Mouse (Mus musculus) common myeloid progenitor, adult 5-6 weeks (primary cell): Measurements from ENCODE around the gene Arf3. TPM values are rescaled to one million over a fixed set of nuclear protein-coding genes. Genes with fewer than 3 reads are reported as not detected.

ENCODE experiments used
- ATAC-seq: replicated peaks from 2 replicates; pipeline ENCODE4 v1.8.0; 2016; ENCODE audit warnings: low read depth, mild to moderate bottlenecking, moderate TSS enrichment, inconsistent platforms; ENCODE audit not compliant: poor library complexity, severe bottlenecking
- total RNA-seq: library from RNA; stranded (forward); fragments of 200-1000, 187-1606 nt; gene quantifications from 2 replicates; pipeline ENCODE4 v1.2.3, GENCODE M21; 2017

The Arf3 gene
- total RNA-seq, 1 experiment from 2014 or later: 32.8 TPM

- peak; percentile 80 for ATAC-seq
These were observed 35.3 kb downstream of the Arf3 start, which contains the start of gene Fkbp11 for GRCm38 (mm10) chr15:98727443-98728321. Fkbp11 (minus strand) TSS chr15:98728198.

- no peak for ATAC-seq
These were observed 36.3 kb downstream of the Arf3 start for GRCm38 (mm10) chr15:98726746-98727145.

GRCm38 (mm10) chr15:98726079-98726478, 36.9 kb downstream of the Arf3 start:
- no peak for ATAC-seq

- no peak for ATAC-seq
These were observed 38.6 kb downstream of the Arf3 start for GRCm38 (mm10) chr15:98724441-98724840.

- peak; percentile 77 for ATAC-seq
These were observed 40.2 kb downstream of the Arf3 start for GRCm38 (mm10) chr15:98722854-98723253.

GRCm38 (mm10) chr15:98722191-98722590, 40.8 kb downstream of the Arf3 start:
- no peak for ATAC-seq

- no peak for ATAC-seq
These were observed 45.7 kb downstream of the Arf3 start for GRCm38 (mm10) chr15:98717301-98717700.

- no peak for ATAC-seq
These were observed 48.8 kb downstream of the Arf3 start for GRCm38 (mm10) chr15:98714230-98714652.

- peak; percentile 73 for ATAC-seq
These were observed 52.6 kb downstream of the Arf3 start for GRCm38 (mm10) chr15:98710442-98710841.

GRCm38 (mm10) chr15:98707766-98708372, 55.1 kb downstream of the Arf3 start, which contains the start of gene Ccdc65:
Ccdc65 (plus strand) TSS chr15:98708207.
- ATAC-seq: peak; percentile 90

- ATAC-seq: no peak
These were observed 58.7 kb downstream of the Arf3 start for GRCm38 (mm10) chr15:98704312-98704711.

- ATAC-seq: peak; percentile 99
These were observed 63.6 kb downstream of the Arf3 start for GRCm38 (mm10) chr15:98699190-98700105.

GRCm38 (mm10) chr15:98696216-98696615, 66.8 kb downstream of the Arf3 start:
- no peak for ATAC-seq

GRCm38 (mm10) chr15:98695726-98696125, 67.3 kb downstream of the Arf3 start:
- no peak for ATAC-seq

- no peak for ATAC-seq
These were observed 70.8 kb downstream of the Arf3 start for GRCm38 (mm10) chr15:98692171-98692715.

- no peak for ATAC-seq
These were observed 71.4 kb downstream of the Arf3 start for GRCm38 (mm10) chr15:98691486-98692147.

GRCm38 (mm10) chr15:98689682-98690081, 73.3 kb downstream of the Arf3 start:
- ATAC-seq: no peak
